Mouse (Mus musculus): Measurements from ENCODE around the gene Gdnf. TPM values are rescaled to one million over a fixed set of nuclear protein-coding genes. Genes with fewer than 3 reads are reported as not detected.

The Gdnf gene
- 1.3 and 1.6 TPM in 2 replicates for polyA plus RNA-seq (2016; fragmentation: Nextera tagmentation; extraction: Ambion mirVana)

- Histone ChIP-seq H3K9me3 (replicated peaks) (no peaks in the 10 kb centered on the region), H3K4me3 (peak within 1 kb of the TSS; percentile 65), H3K27ac (peak within 1 kb of the TSS; percentile 83), H3K36me3 (no peaks in the 10 kb centered on the region), H3K27me3 (ENCODE audit: low read depth, poor library complexity, severe bottlenecking) (peaks cover 100% of the 10 kb centered on the region), H3K4me1 (peaks cover 58% of the 10 kb centered on the region)
- under 1% methylated on average over 73 of the region's 73 CpGs for WGBS
- DNase-seq (ENCODE audit: low spot score), result no peak
Observed at GRCm38 (mm10) chr15:7810556-7811252, at the start of gene Gdnf. TSS of gene Gdnf (plus strand) at chr15:7810846.

DNA sequence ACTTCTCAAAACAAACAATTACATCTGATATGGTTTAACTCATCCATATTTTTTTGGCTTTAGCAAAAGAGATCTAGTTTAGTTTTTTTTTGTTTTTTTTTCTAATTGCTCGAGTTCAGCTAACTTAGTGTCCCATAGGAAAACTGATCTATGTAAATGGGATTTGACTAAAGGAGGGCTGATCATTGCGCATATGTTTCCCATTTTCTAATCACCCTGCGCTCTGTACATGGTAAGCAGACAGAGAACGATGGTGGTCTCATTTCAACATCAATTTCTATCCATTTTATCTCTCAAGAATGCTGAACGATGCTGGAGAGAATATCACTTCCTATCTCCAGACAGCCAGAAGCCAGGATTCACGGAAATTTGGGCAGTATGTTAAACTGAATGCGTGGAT lies 43.5 kb upstream of the Gdnf start:
- Histone ChIP-seq H3K36me3 (no peaks in the 10 kb centered on the region), H3K4me3 (no peak overlapping the region), H3K4me1 (no peaks in the 10 kb centered on the region; the same call in 1 of the 2 replicates), H3K27me3 (ENCODE audit: low read depth, poor library complexity, severe bottlenecking) (no peaks in the 10 kb centered on the region), H3K9me3 (replicated peaks) (no peaks in the 10 kb centered on the region), H3K27ac (no peak overlapping the region)
- WGBS, result 86% methylated on average over 7 of the region's 7 CpGs
- DNase-seq (ENCODE audit: low spot score), result no peak

GRCm38 (mm10) chr15:7772983-7773382 lies 37.7 kb upstream of the Gdnf start:
- Histone ChIP-seq H3K36me3 (no peaks in the 10 kb centered on the region), H3K4me3 (no peak overlapping the region), H3K27me3 (ENCODE audit: low read depth, poor library complexity, severe bottlenecking) (no peaks in the 10 kb centered on the region), H3K27ac (no peak overlapping the region), H3K9me3 (replicated peaks) (no peaks in the 10 kb centered on the region), H3K4me1 (no peaks in the 10 kb centered on the region)
- DNase-seq (ENCODE audit: low spot score), result no peak
- 84% methylated on average over 8 of the region's 8 CpGs for WGBS

DNA sequence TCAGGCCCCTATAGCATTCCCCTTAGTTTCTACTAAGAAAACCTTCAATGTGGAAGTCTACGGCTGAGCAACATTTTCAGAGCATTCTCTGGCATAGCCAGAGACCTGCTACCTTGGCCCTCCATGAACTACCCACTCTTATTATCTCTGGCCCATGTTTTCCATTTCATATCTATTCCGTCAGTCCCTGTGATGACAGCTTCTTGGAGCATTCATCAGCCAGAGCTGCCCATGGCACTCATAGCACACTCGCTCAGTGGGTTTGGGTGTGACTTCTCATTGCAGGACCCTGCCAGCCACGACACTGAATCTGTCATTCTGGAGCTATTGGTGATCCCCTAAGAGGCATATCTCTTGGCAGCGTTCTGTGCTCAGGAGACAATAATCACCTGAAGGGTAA lies 29.1 kb upstream of the Gdnf start:
- 92% methylated on average over 5 of the region's 5 CpGs for WGBS
- Histone ChIP-seq H3K27me3 (ENCODE audit: low read depth, poor library complexity, severe bottlenecking) (no peaks in the 10 kb centered on the region), H3K27ac (no peak overlapping the region), H3K4me1 (no peaks in the 10 kb centered on the region), H3K9me3 (replicated peaks) (no peaks in the 10 kb centered on the region), H3K36me3 (no peaks in the 10 kb centered on the region), H3K4me3 (no peak overlapping the region)
- no peak for DNase-seq (ENCODE audit: low spot score)

- Histone ChIP-seq H3K27me3 (ENCODE audit: low read depth, poor library complexity, severe bottlenecking) (peaks cover 100% of the 10 kb centered on the region), H3K4me3 (peak overlapping the region; percentile 65), H3K4me1 (peaks cover 50% of the 10 kb centered on the region), H3K9me3 (replicated peaks) (no peaks in the 10 kb centered on the region), H3K27ac (peak overlapping the region; percentile 83), H3K36me3 (no peaks in the 10 kb centered on the region)
- WGBS, result 1% methylated on average over 32 of the region's 32 CpGs
- peak; percentile 70 for DNase-seq (ENCODE audit: low spot score)
Observed at GRCm38 (mm10) chr15:7809841-7810391, 730 bp upstream of the Gdnf start.

DNA sequence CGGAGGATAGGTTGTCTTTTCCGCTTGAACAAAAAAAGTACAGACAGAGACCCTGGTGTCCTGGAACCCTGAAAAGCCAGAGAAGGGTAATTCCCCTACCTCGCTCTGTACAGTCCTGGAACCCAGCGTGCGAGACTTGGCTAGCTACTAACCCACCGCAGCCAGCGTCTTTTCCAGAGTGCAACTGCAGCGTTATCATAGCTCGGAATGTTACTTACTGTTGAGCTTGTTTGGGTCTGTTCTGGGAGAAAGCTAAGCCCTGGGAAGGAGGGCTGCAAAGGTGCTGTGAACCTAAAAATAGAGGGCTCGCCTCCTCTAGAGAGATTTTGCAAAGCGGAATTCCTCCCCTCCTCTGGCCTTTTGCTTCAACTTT lies 593 bp downstream of the Gdnf start:
- Histone ChIP-seq H3K27ac (peak overlapping the region; percentile 83), H3K4me1 (peaks cover 64% of the 10 kb centered on the region), H3K27me3 (ENCODE audit: low read depth, poor library complexity, severe bottlenecking) (peaks cover 100% of the 10 kb centered on the region), H3K4me3 (peak overlapping the region; percentile 65), H3K9me3 (replicated peaks) (no peaks in the 10 kb centered on the region), H3K36me3 (no peaks in the 10 kb centered on the region)
- DNase-seq (ENCODE audit: low spot score), result peak; percentile 66
- WGBS, result 0% methylated on average over 11 of the region's 11 CpGs

DNA sequence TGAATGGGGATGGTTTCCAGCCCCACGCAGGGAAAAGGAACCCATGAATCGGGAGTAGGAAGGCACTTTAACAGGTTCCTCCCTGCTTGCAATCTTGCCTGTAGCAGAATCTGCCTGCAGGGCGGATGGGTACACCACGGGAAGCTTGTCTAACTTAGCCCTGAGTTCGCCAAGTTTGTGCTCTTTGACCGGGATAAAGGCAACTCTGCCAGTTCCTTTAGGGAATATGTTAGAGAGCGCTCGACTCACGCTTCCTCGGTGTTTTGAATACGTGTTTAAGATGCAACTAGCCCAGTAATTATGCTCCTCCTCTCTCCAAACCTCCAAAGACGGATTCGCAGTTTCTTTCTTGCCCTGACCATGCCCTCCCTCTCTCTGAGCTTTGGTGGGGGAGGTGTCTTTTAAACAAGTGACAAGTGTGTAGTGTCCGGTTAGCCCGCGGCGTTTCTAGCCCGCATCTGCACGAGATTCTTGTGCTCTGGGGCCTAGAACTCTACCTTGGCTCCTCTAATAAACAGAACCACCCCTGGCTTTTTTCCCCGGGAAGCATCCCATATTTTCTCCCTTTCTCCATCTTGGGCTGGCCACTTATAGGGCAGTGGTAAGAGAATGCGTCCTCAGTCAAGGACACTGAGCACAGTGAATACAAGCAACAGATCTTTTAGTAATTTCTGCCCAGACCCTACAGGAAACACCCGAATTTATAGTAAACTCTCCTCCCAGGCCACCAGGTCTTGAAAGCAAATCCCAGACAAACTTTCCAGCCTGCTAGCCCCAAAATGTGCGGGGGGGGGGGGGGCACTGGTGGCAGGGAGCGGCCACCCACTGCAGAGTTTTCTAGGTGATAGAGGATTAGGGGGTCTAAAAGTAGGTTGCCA lies 1.4 kb downstream of the Gdnf start:
- peak; percentile 56 for DNase-seq (ENCODE audit: low spot score)
- Histone ChIP-seq H3K4me1 (peaks cover 64% of the 10 kb centered on the region), H3K36me3 (no peaks in the 10 kb centered on the region), H3K27me3 (ENCODE audit: low read depth, poor library complexity, severe bottlenecking) (peaks cover 100% of the 10 kb centered on the region), H3K9me3 (replicated peaks) (no peaks in the 10 kb centered on the region), H3K27ac (peak overlapping the region; percentile 83; the same call in 1 of the 2 replicates), H3K4me3 (peak overlapping the region; percentile 65)
- 2% methylated on average over 24 of the region's 24 CpGs for WGBS

DNA sequence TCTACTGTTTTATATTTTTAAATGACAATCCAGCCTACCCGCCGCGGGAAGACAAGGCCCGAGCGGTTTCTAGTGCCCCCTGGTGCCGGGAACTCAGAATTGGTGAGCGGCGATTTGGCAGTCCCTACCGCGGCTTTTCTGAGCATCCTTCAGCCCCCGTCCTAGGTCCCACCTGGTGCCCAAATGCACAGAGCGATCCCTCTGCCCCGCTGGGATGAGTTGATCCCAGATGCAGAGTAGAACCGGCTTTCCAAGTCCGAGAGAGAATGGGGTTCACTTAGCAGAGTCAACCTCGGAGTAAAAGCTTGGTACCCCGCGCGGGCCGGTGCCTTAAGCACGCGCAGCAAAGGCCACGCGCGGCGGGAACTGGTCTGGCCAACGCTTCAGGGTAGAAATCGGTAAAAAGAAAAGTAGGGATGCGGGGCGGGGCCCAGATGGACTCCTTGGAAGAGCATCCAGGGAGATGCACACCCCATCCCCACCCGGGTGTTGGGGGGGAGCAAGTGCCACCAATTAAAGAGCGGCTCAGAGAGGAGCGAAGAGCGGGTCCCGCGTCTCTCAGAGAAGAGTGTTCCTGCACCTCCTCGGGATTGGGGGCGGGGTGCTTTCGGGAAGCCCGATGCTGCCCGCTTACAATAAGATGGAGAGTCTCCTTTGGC lies 2.4 kb downstream of the Gdnf start:
- 0 out of 2 replicates have a peak overlapping the region, but pooled peaks have one; percentile 1 for H3K27ac ChIP-seq
- no peaks in the 10 kb centered on the region for H3K9me3 ChIP-seq (replicated peaks)
- peak overlapping the region; percentile 65 for H3K4me3 ChIP-seq
- no peaks in the 10 kb centered on the region for H3K36me3 ChIP-seq
- H3K27me3 ChIP-seq (ENCODE audit: low read depth, poor library complexity, severe bottlenecking), result peaks cover 100% of the 10 kb centered on the region
- peaks cover 64% of the 10 kb centered on the region for H3K4me1 ChIP-seq
- WGBS, result under 1% methylated on average over 41 of the region's 41 CpGs
- DNase-seq (ENCODE audit: low spot score), result peak; percentile 88

DNA sequence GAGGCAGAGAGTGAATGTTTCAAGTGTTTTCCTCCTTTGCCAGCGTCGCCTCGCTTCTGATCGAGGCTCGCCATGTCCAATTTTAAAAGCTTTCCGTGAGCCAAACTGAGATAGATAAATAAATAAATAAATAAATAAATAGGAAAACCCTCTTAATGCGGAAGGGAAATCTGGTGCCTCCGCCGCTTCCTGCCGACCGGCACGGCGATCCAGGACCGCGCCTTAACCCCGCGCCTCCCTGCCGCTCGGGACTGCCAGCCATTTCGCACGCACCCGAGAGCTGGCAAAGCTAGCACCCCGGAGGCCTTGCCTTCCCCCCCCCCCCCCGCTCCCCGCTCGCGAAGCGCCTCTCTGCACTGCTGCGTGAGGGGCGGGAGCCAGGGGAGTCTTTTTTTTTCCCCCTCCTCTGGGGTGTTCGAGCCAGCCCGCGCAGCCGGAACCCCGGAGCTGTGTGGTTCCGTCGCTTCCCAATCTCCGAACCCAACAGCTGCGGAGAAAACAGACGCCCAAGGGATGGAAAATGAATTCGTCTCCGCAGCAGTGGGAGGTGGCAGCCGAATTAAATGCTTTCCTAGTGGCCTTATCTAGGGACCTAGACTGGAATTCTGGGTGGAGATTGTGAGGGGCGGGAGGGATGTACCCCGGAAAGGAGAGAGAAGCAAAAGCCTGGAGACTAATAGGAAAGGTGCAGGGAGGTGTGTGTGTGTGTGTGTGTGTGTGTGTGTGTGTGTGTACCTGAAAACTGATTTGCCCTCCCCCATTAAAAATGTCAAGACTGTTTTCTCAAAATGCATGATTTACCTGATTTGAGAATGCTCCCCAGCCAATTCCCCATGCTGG lies 3.1 kb downstream of the Gdnf start:
- peaks cover 64% of the 10 kb centered on the region for H3K4me1 ChIP-seq
- WGBS, result 1% methylated on average over 43 of the region's 45 CpGs
- peak; percentile 51 for DNase-seq (ENCODE audit: low spot score)

GRCm38 (mm10) chr15:7814371-7814680 lies 3.7 kb downstream of the Gdnf start:
- no peak for DNase-seq (ENCODE audit: low spot score)
- Histone ChIP-seq H3K4me3 (peak overlapping the region; percentile 65), H3K4me1 (peaks cover 64% of the 10 kb centered on the region), H3K27ac (no peak overlapping the region), H3K9me3 (replicated peaks) (no peaks in the 10 kb centered on the region), H3K36me3 (no peaks in the 10 kb centered on the region), H3K27me3 (ENCODE audit: low read depth, poor library complexity, severe bottlenecking) (peaks cover 100% of the 10 kb centered on the region)
- WGBS, result 2% methylated on average over 7 of the region's 7 CpGs

More for the DNA sequence above, 3.1 kb downstream of the Gdnf start:
- H3K4me3 ChIP-seq, result peak overlapping the region; percentile 65
- no peaks in the 10 kb centered on the region for H3K36me3 ChIP-seq
- peak overlapping the region; percentile 42; the same call in 1 of the 2 replicates for H3K27ac ChIP-seq
- peaks cover 100% of the 10 kb centered on the region for H3K27me3 ChIP-seq (ENCODE audit: low read depth, poor library complexity, severe bottlenecking)
- no peaks in the 10 kb centered on the region for H3K9me3 ChIP-seq (replicated peaks)

- Histone ChIP-seq H3K4me3 (peak overlapping the region; percentile 65), H3K4me1 (peaks cover 60% of the 10 kb centered on the region), H3K27me3 (ENCODE audit: low read depth, poor library complexity, severe bottlenecking) (peaks cover 100% of the 10 kb centered on the region), H3K27ac (no peak overlapping the region), H3K36me3 (no peaks in the 10 kb centered on the region), H3K9me3 (replicated peaks) (no peaks in the 10 kb centered on the region)
- 2% methylated on average over 13 of the region's 13 CpGs for WGBS
- no peak for DNase-seq (ENCODE audit: low spot score)
Observed at GRCm38 (mm10) chr15:7814917-7815316, 4.3 kb downstream of the Gdnf start.

- peaks cover 54% of the 10 kb centered on the region for H3K4me1 ChIP-seq
- H3K4me3 ChIP-seq, result peak overlapping the region; percentile 65
- H3K27ac ChIP-seq, result no peak overlapping the region
- no peaks in the 10 kb centered on the region for H3K9me3 ChIP-seq (replicated peaks)
- peak; percentile 60 for DNase-seq (ENCODE audit: low spot score)
- under 1% methylated on average over 36 of the region's 36 CpGs for WGBS
- peaks cover 99% of the 10 kb centered on the region for H3K27me3 ChIP-seq (ENCODE audit: low read depth, poor library complexity, severe bottlenecking)
- H3K36me3 ChIP-seq, result no peaks in the 10 kb centered on the region
Observed at GRCm38 (mm10) chr15:7815521-7815944, 4.9 kb downstream of the Gdnf start.

Data from limb, embryonic 10.5 days (tissue).